Mouse (Mus musculus) heart, embryonic 16.5 days (tissue): ENCODE measurements around the gene Aprt. TPM values are rescaled to one million over a fixed set of nuclear protein-coding genes. Genes with fewer than 3 reads are reported as not detected.

ENCODE experiments used
- microRNA-seq: library from miRNA; unstranded; fragments of <30 nt; microRNA quantifications from one replicate; pipeline ENCODE4, GENCODE M21; 2017
- polyA plus RNA-seq: library from polyadenylated mRNA; unstranded; fragments of >200 nt; fragmentation: Nextera tagmentation; extraction: Ambion mirVana; gene quantifications from 2 replicates; pipeline ENCODE4 v1.2.1, GENCODE M21; 2015

Gene Aprt
- polyA plus RNA-seq, 1 experiment from 2014 or later, result 159 TPM

Small RNA genes within 50 kb of the gene (microRNA-seq; reads per million reads assigned to microRNA genes)
- gene Mir6396, result not detected

Other genes starting within 250 kb of the Aprt start
- gene Trhr2, start 216.2 kb downstream of the Aprt start, polyA plus RNA-seq, result not detected in 2 replicates
- 28.2 and 28.7 TPM in 2 replicates for gene Zc3h18, start 200.3 kb downstream of the Aprt start, polyA plus RNA-seq
- gene Il17c, start 154.9 kb downstream of the Aprt start, polyA plus RNA-seq, result 0.21 TPM in 1 of 2 replicates, not detected in the other
- gene Cyba, start 144.0 kb downstream of the Aprt start, polyA plus RNA-seq, result 170 and 202 TPM in 2 replicates
- 15.9 and 16.1 TPM in 2 replicates for gene Mvd, start 133.5 kb downstream of the Aprt start, polyA plus RNA-seq
- gene Snai3, start 116.2 kb downstream of the Aprt start, polyA plus RNA-seq, result 2.8 and 3.6 TPM in 2 replicates
- 42.1 and 48.6 TPM in 2 replicates for gene Rnf166, start 100.8 kb downstream of the Aprt start, polyA plus RNA-seq
- 25.2 and 27.8 TPM in 2 replicates for gene Ctu2, start 100.8 kb downstream of the Aprt start, polyA plus RNA-seq
- gene Piezo1, start 25.6 kb downstream of the Aprt start, polyA plus RNA-seq, result 13.5 and 15.3 TPM in 2 replicates
- 27.9 and 29.0 TPM in 2 replicates for gene Cdt1, start 8.9 kb downstream of the Aprt start, polyA plus RNA-seq
- 10.0 and 10.4 TPM in 2 replicates for gene Galns, start 34.6 kb upstream of the Aprt start, polyA plus RNA-seq
- gene Trappc2l, start 34.7 kb upstream of the Aprt start, polyA plus RNA-seq, result 58.2 and 60.1 TPM in 2 replicates
- gene Pabpn1l, start 45.8 kb upstream of the Aprt start, polyA plus RNA-seq, result not detected in 2 replicates
- 4.6 and 4.8 TPM in 2 replicates for gene Cbfa2t3, start 122.2 kb upstream of the Aprt start, polyA plus RNA-seq
- 14.9 and 17.2 TPM in 2 replicates for gene Acsf3, start 198.6 kb upstream of the Aprt start, polyA plus RNA-seq